Mouse (Mus musculus) midbrain, embryonic 15.5 days (tissue): Measurements from ENCODE around the gene Klhl3. TPM values are rescaled to one million over a fixed set of nuclear protein-coding genes. Genes with fewer than 3 reads are reported as not detected.

Experiments used
- ATAC-seq: fragments of 200-750 bp; cut with Nextera tagmentation; replicated peaks from 2 replicates; pipeline ENCODE4 v1.8.0; 2017; ENCODE audit warnings: moderate TSS enrichment
- H3K27ac ChIP-seq: fragments of 300-500 bp; sonication (generic); 2 replicates; pipeline ENCODE4 v1.5.1; 2015; ENCODE audit warnings: mild to moderate bottlenecking, inconsistent platforms
- H3K27me3 ChIP-seq: fragments of 300-500 bp; sonication (generic); replicated peaks from 2 replicates; pipeline ENCODE4 v1.6.1; 2015; ENCODE audit warnings: inconsistent platforms
- H3K36me3 ChIP-seq: fragments of 300-500 bp; sonication (generic); replicated peaks from 2 replicates; pipeline ENCODE4 v1.6.1; 2015; ENCODE audit warnings: inconsistent platforms
- H3K4me1 ChIP-seq: fragments of 300-500 bp; sonication (generic); 2 replicates; pipeline ENCODE4 v1.6.1; 2015; ENCODE audit warnings: inconsistent platforms
- H3K4me2 ChIP-seq: fragments of 300-500 bp; sonication (generic); 2 replicates; pipeline ENCODE4 v1.6.1; 2015; ENCODE audit warnings: inconsistent platforms, mild to moderate bottlenecking, moderate library complexity
- H3K4me3 ChIP-seq: fragments of 300-500 bp; sonication (generic); 2 replicates; pipeline ENCODE4 v1.5.1; 2015; ENCODE audit warnings: mild to moderate bottlenecking, inconsistent platforms
- H3K9ac ChIP-seq: fragments of 300-500 bp; sonication (generic); 2 replicates; pipeline ENCODE4 v1.6.1; 2015; ENCODE audit warnings: mild to moderate bottlenecking, inconsistent platforms
- H3K9me3 ChIP-seq: fragments of 300-500 bp; sonication (generic); 2 replicates; pipeline ENCODE4 v1.6.1; 2016; ENCODE audit warnings: inconsistent platforms
- WGBS: fragments of 180-500 bp; shearing (Covaris S2); methylation state at CpG from one replicate; pipeline ENCODE4 v1.1.7; 2015; ENCODE audit warnings: mixed read lengths; 5-methylcytosine and 5-hydroxymethylcytosine counted together
- polyA plus RNA-seq: library from polyadenylated mRNA; unstranded; fragments of >200 nt; fragmentation: Nextera tagmentation; extraction: Ambion mirVana; gene quantifications from 2 replicates; pipeline ENCODE4 v1.2.1, GENCODE M21; 2015

The Klhl3 gene
- polyA plus RNA-seq, 1 experiment from 2014 or later = 14.2 TPM

GRCm38 (mm10) chr13:58074466-58074865 is 38.9 kb downstream of the Klhl3 start:
- Histone ChIP-seq H3K36me3 (no peaks in the 10 kb centered on the region), H3K4me3 (no peak overlapping the region), H3K4me2 (no peak overlapping the region), H3K27ac (no peak overlapping the region), H3K4me1 (no peaks in the 10 kb centered on the region), H3K9me3 (no peaks in the 10 kb centered on the region), H3K9ac (no peak overlapping the region), H3K27me3 (no peaks in the 10 kb centered on the region)
- 90% methylated on average over 6 of the region's 6 CpGs for WGBS
- no peak for ATAC-seq

GRCm38 (mm10) chr13:58073254-58073882 is 40.0 kb downstream of the Klhl3 start:
- Histone ChIP-seq H3K4me2 (no peak overlapping the region), H3K27me3 (no peaks in the 10 kb centered on the region), H3K27ac (no peak overlapping the region), H3K9ac (no peak overlapping the region), H3K4me1 (no peaks in the 10 kb centered on the region), H3K36me3 (no peaks in the 10 kb centered on the region), H3K4me3 (no peak overlapping the region), H3K9me3 (no peaks in the 10 kb centered on the region)
- ATAC-seq = no peak
- WGBS = 87% methylated on average over 12 of the region's 12 CpGs

- no peak overlapping the region for H3K4me3 ChIP-seq
- H3K27me3 ChIP-seq = no peaks in the 10 kb centered on the region
- H3K4me1 ChIP-seq = 0 out of 2 replicates have a peak, but pooled peaks cover 2% of the 10 kb centered on the region
- H3K36me3 ChIP-seq = no peaks in the 10 kb centered on the region
- H3K4me2 ChIP-seq = no peak overlapping the region
- no peak overlapping the region for H3K27ac ChIP-seq
- ATAC-seq = no peak
- no peak overlapping the region for H3K9ac ChIP-seq
- WGBS = 93% methylated on average over 21 of the region's 21 CpGs
- no peaks in the 10 kb centered on the region for H3K9me3 ChIP-seq
Observed at GRCm38 (mm10) chr13:58071209-58071608, 42.2 kb downstream of the Klhl3 start.

- Histone ChIP-seq H3K36me3 (no peaks in the 10 kb centered on the region), H3K9me3 (no peaks in the 10 kb centered on the region), H3K4me3 (no peak overlapping the region), H3K9ac (no peak overlapping the region), H3K27me3 (no peaks in the 10 kb centered on the region), H3K27ac (no peak overlapping the region), H3K4me2 (no peak overlapping the region), H3K4me1 (0 out of 2 replicates have a peak, but pooled peaks cover 2% of the 10 kb centered on the region)
- WGBS = 89% methylated on average over 12 of the region's 12 CpGs
- no peak for ATAC-seq
Observed at GRCm38 (mm10) chr13:58070504-58070903, 42.9 kb downstream of the Klhl3 start.

- WGBS = 91% methylated on average over 15 of the region's 15 CpGs
- Histone ChIP-seq H3K9me3 (no peaks in the 10 kb centered on the region), H3K36me3 (no peaks in the 10 kb centered on the region), H3K4me1 (0 out of 2 replicates have a peak, but pooled peaks cover 2% of the 10 kb centered on the region), H3K27ac (no peak overlapping the region), H3K27me3 (no peaks in the 10 kb centered on the region), H3K4me2 (no peak overlapping the region), H3K4me3 (no peak overlapping the region), H3K9ac (no peak overlapping the region)
- ATAC-seq = no peak
Observed at GRCm38 (mm10) chr13:58068421-58069209, 44.8 kb downstream of the Klhl3 start.

- WGBS = 27% methylated on average over 17 of the region's 17 CpGs
- Histone ChIP-seq H3K9me3 (no peaks in the 10 kb centered on the region), H3K27me3 (no peaks in the 10 kb centered on the region), H3K27ac (peak overlapping the region; percentile 36; the same call in 1 of the 2 replicates), H3K4me2 (no peak overlapping the region), H3K4me1 (0 out of 2 replicates have a peak, but pooled peaks cover 2% of the 10 kb centered on the region), H3K9ac (no peak overlapping the region), H3K36me3 (no peaks in the 10 kb centered on the region), H3K4me3 (no peak overlapping the region)
- no peak for ATAC-seq
Observed at GRCm38 (mm10) chr13:58067540-58068103, 45.8 kb downstream of the Klhl3 start.

GRCm38 (mm10) chr13:58066496-58067389 is 46.6 kb downstream of the Klhl3 start:
- H3K27ac ChIP-seq = peak overlapping the region; percentile 36; the same call in 1 of the 2 replicates
- H3K36me3 ChIP-seq = peaks cover 1% of the 10 kb centered on the region; the same call in 1 of the 2 replicates
- H3K27me3 ChIP-seq = no peaks in the 10 kb centered on the region
- no peak overlapping the region for H3K9ac ChIP-seq
- 73% methylated on average over 14 of the region's 14 CpGs for WGBS
- no peak for ATAC-seq
- no peak overlapping the region for H3K4me3 ChIP-seq
- H3K9me3 ChIP-seq = no peaks in the 10 kb centered on the region
- H3K4me1 ChIP-seq = 0 out of 2 replicates have a peak, but pooled peaks cover 2% of the 10 kb centered on the region
- no peak overlapping the region for H3K4me2 ChIP-seq

- Histone ChIP-seq H3K4me1 (0 out of 2 replicates have a peak, but pooled peaks cover 2% of the 10 kb centered on the region), H3K27me3 (no peaks in the 10 kb centered on the region), H3K4me3 (no peak overlapping the region), H3K27ac (no peak overlapping the region), H3K4me2 (no peak overlapping the region), H3K9me3 (no peaks in the 10 kb centered on the region), H3K9ac (no peak overlapping the region), H3K36me3 (peaks cover 8% of the 10 kb centered on the region; the same call in 1 of the 2 replicates)
- 82% methylated on average over 13 of the region's 13 CpGs for WGBS
- no peak for ATAC-seq
Observed at GRCm38 (mm10) chr13:58066081-58066495, 47.3 kb downstream of the Klhl3 start.

- H3K9me3 ChIP-seq = no peaks in the 10 kb centered on the region
- 76% methylated on average over 5 of the region's 5 CpGs for WGBS
- H3K36me3 ChIP-seq = peaks cover 9% of the 10 kb centered on the region; the same call in 1 of the 2 replicates
- no peaks in the 10 kb centered on the region for H3K27me3 ChIP-seq
- H3K4me1 ChIP-seq = 0 out of 2 replicates have a peak, but pooled peaks cover 2% of the 10 kb centered on the region
- H3K9ac ChIP-seq = no peak overlapping the region
- no peak overlapping the region for H3K4me3 ChIP-seq
- ATAC-seq = no peak
- H3K27ac ChIP-seq = no peak overlapping the region
- H3K4me2 ChIP-seq = no peak overlapping the region
Observed at GRCm38 (mm10) chr13:58065316-58065715, 48.1 kb downstream of the Klhl3 start.

GRCm38 (mm10) chr13:58057953-58058870 is 55.2 kb downstream of the Klhl3 start:
- WGBS = 62% methylated on average over 17 of the region's 17 CpGs
- H3K9ac ChIP-seq = no peak overlapping the region
- H3K4me3 ChIP-seq = no peak overlapping the region
- H3K4me1 ChIP-seq = no peaks in the 10 kb centered on the region
- no peaks in the 10 kb centered on the region for H3K27me3 ChIP-seq
- H3K9me3 ChIP-seq = no peaks in the 10 kb centered on the region
- ATAC-seq = no peak
- H3K4me2 ChIP-seq = no peak overlapping the region
- H3K27ac ChIP-seq = no peak overlapping the region
- H3K36me3 ChIP-seq = peaks cover 9% of the 10 kb centered on the region; the same call in 1 of the 2 replicates

- Histone ChIP-seq H3K4me3 (no peak overlapping the region), H3K9ac (no peak overlapping the region), H3K27ac (no peak overlapping the region), H3K4me1 (no peaks in the 10 kb centered on the region), H3K4me2 (no peak overlapping the region), H3K27me3 (no peaks in the 10 kb centered on the region), H3K36me3 (peaks cover 7% of the 10 kb centered on the region; the same call in 1 of the 2 replicates), H3K9me3 (no peaks in the 10 kb centered on the region)
- 89% methylated on average over 4 of the region's 4 CpGs for WGBS
- ATAC-seq = no peak
Observed at GRCm38 (mm10) chr13:58056618-58057017, 56.8 kb downstream of the Klhl3 start.
